Mouse (Mus musculus) C2C12 (cell line): ENCODE results near the gene Hoxb3. TPM values are rescaled to one million over a fixed set of nuclear protein-coding genes. Genes with fewer than 3 reads are reported as not detected.

Source experiments
- H3K27me3 ChIP-seq: one replicate; pipeline ENCODE4 v1.6.1; 2011; ENCODE audit not compliant: control insufficient read depth, insufficient read depth, insufficient read length
- H3K36me3 ChIP-seq: one replicate; pipeline ENCODE4 v1.6.1; 2011; ENCODE audit not compliant: control insufficient read depth, insufficient read depth
- H3K4me3 ChIP-seq: one replicate; pipeline ENCODE4 v1.5.1; 2011; ENCODE audit warnings: mild to moderate bottlenecking, control low read depth; ENCODE audit not compliant: poor library complexity, insufficient read depth, severe bottlenecking
- H3K79me2 ChIP-seq: one replicate; pipeline ENCODE4 v1.6.1; 2011; ENCODE audit not compliant: control insufficient read depth, insufficient read depth
- H3K79me3 ChIP-seq: one replicate; pipeline ENCODE4 v1.6.1; 2011; ENCODE audit warnings: low read depth, control low read depth
- H3ac ChIP-seq: one replicate; pipeline ENCODE3; 2011; ENCODE audit warnings: low read depth; ENCODE audit not compliant: control insufficient read depth, insufficient read length
- CEBPB ChIP-seq: IDR thresholded peaks from one replicate; pipeline ENCODE4 v1.6.1; 2011; ENCODE audit warnings: low read depth, mild to moderate bottlenecking, control low read depth, moderate library complexity
- CTCF ChIP-seq: IDR thresholded peaks from one replicate; pipeline ENCODE4 v1.5.1; 2011; ENCODE audit not compliant: control insufficient read depth, insufficient read depth, insufficient read length
- FOSL1 ChIP-seq: IDR thresholded peaks from one replicate; pipeline ENCODE4 v1.8.0; 2011; ENCODE audit warnings: mild to moderate bottlenecking, low read length; ENCODE audit not compliant: poor library complexity, insufficient read depth, severe bottlenecking
- MAX ChIP-seq: IDR thresholded peaks from one replicate; pipeline ENCODE4 v1.6.1; 2011; ENCODE audit warnings: mild to moderate bottlenecking, control low read depth
- MYOD1 ChIP-seq: IDR thresholded peaks from one replicate; pipeline ENCODE4 v1.6.1; 2011; ENCODE audit warnings: low read depth; ENCODE audit not compliant: control insufficient read depth, insufficient read length
- MYOG ChIP-seq: IDR thresholded peaks from one replicate; pipeline ENCODE4 v1.6.1; 2011; ENCODE audit not compliant: control insufficient read depth, insufficient read length; ENCODE audit errors: extremely low read depth
- USF1 ChIP-seq: IDR thresholded peaks from one replicate; pipeline ENCODE4 v1.6.1; 2011; ENCODE audit warnings: low read depth, mild to moderate bottlenecking, control low read depth, moderate library complexity
- polyA plus RNA-seq: library from polyadenylated mRNA; unstranded; fragments of >200 nt; fragmentation: generic; extraction: Trizol; gene quantifications from one replicate; pipeline ENCODE4 v1.2.1, GENCODE M21; 2012; ENCODE audit warnings: missing spikeins

Hoxb3 gene
- polyA plus RNA-seq, 1 experiment: not detected

GRCm38 (mm10) chr11:96332618-96333032 lies 9.5 kb downstream of the Hoxb3 start:
- Histone ChIP-seq H3K27me3 (peaks cover 89% of the 10 kb centered on the region), H3K4me3 (no peak overlapping the region)

GRCm38 (mm10) chr11:96333241-96334001 lies 10.3 kb downstream of the Hoxb3 start:
- Histone ChIP-seq H3K36me3 (no peaks in the 10 kb centered on the region), H3ac (no peak overlapping the region), H3K79me2 (no peaks in the 10 kb centered on the region), H3K4me3 (no peak overlapping the region), H3K79me3 (no peaks in the 10 kb centered on the region), H3K27me3 (peaks cover 92% of the 10 kb centered on the region)
- TF ChIP-seq FOSL1: no peak
- no peak for TF ChIP-seq MYOG
- no peak for TF ChIP-seq CEBPB
- TF ChIP-seq MAX: no peak
- no peak for TF ChIP-seq MYOD1
- TF ChIP-seq CTCF: no peak
- no peak for TF ChIP-seq USF1

More at GRCm38 (mm10) chr11:96332618-96333032, 9.5 kb downstream of the Hoxb3 start:
- H3K36me3 ChIP-seq: no peaks in the 10 kb centered on the region
- no peaks in the 10 kb centered on the region for H3K79me3 ChIP-seq
- no peak overlapping the region for H3ac ChIP-seq
- no peak for TF ChIP-seq CTCF
- no peaks in the 10 kb centered on the region for H3K79me2 ChIP-seq

- Histone ChIP-seq H3K36me3 (no peaks in the 10 kb centered on the region), H3K79me3 (no peaks in the 10 kb centered on the region), H3K79me2 (no peaks in the 10 kb centered on the region), H3ac (no peak overlapping the region), H3K27me3 (peaks cover 92% of the 10 kb centered on the region), H3K4me3 (no peak overlapping the region)
- TF ChIP-seq CTCF: no peak
- no peak for TF ChIP-seq MYOD1
- no peak for TF ChIP-seq USF1
- no peak for TF ChIP-seq MAX
- no peak for TF ChIP-seq CEBPB
- no peak for TF ChIP-seq MYOG
- no peak for TF ChIP-seq FOSL1
These were observed 10.9 kb downstream of the Hoxb3 start for GRCm38 (mm10) chr11:96334002-96334364.

- H3K36me3 ChIP-seq: no peaks in the 10 kb centered on the region
These were observed 11.9 kb downstream of the Hoxb3 start for GRCm38 (mm10) chr11:96334998-96335397.

GRCm38 (mm10) chr11:96336597-96336996 lies 13.5 kb downstream of the Hoxb3 start:
- Histone ChIP-seq H3K79me3 (no peaks in the 10 kb centered on the region), H3K4me3 (no peak overlapping the region), H3K27me3 (peaks cover 96% of the 10 kb centered on the region), H3ac (no peak overlapping the region), H3K79me2 (no peaks in the 10 kb centered on the region), H3K36me3 (no peaks in the 10 kb centered on the region)
- TF ChIP-seq MAX (no peak), MYOG (no peak), FOSL1 (no peak), USF1 (no peak), CEBPB (no peak)

More at GRCm38 (mm10) chr11:96334998-96335397, 11.9 kb downstream of the Hoxb3 start:
- no peaks in the 10 kb centered on the region for H3K79me3 ChIP-seq
- peaks cover 92% of the 10 kb centered on the region for H3K27me3 ChIP-seq
- H3K79me2 ChIP-seq: no peaks in the 10 kb centered on the region
- no peak overlapping the region for H3ac ChIP-seq
- TF ChIP-seq MYOG: no peak
- no peak for TF ChIP-seq MYOD1
- no peak for TF ChIP-seq MAX
- no peak for TF ChIP-seq FOSL1
- TF ChIP-seq USF1: no peak
- TF ChIP-seq CEBPB: no peak
- no peak for TF ChIP-seq CTCF
- H3K4me3 ChIP-seq: no peak overlapping the region

- peaks cover 96% of the 10 kb centered on the region for H3K27me3 ChIP-seq
- H3K36me3 ChIP-seq: no peaks in the 10 kb centered on the region
- H3K79me3 ChIP-seq: no peaks in the 10 kb centered on the region
- TF ChIP-seq MYOG: no peak
- no peak for TF ChIP-seq CTCF
- no peak overlapping the region for H3ac ChIP-seq
- no peaks in the 10 kb centered on the region for H3K79me2 ChIP-seq
- H3K4me3 ChIP-seq: no peak overlapping the region
These were observed 13.9 kb downstream of the Hoxb3 start for GRCm38 (mm10) chr11:96337026-96337425.
